Mouse (Mus musculus): ENCODE results near the gene Synrg. TPM values are rescaled to one million over a fixed set of nuclear protein-coding genes. Genes with fewer than 3 reads are reported as not detected.

The Synrg gene
- total and polyA plus RNA-seq, 2 experiments = 6.5 to 9.1 TPM

GRCm38 (mm10) chr11:84067720-84068190 lies 103.5 kb downstream of the Synrg start:
- TF ChIP-seq CTCF (IDR thresholded peaks at IDR 0.05; ENCODE audit: low read depth, low read length) = no peak
- TF ChIP-seq POLR2A (IDR thresholded peaks at IDR 0.05; ENCODE audit: extremely low read depth, insufficient read depth, low read length) = no peak
- no peaks in the 10 kb centered on the region for H3K79me2 ChIP-seq (ENCODE audit: control insufficient read depth, insufficient read depth, low read length)

DNA sequence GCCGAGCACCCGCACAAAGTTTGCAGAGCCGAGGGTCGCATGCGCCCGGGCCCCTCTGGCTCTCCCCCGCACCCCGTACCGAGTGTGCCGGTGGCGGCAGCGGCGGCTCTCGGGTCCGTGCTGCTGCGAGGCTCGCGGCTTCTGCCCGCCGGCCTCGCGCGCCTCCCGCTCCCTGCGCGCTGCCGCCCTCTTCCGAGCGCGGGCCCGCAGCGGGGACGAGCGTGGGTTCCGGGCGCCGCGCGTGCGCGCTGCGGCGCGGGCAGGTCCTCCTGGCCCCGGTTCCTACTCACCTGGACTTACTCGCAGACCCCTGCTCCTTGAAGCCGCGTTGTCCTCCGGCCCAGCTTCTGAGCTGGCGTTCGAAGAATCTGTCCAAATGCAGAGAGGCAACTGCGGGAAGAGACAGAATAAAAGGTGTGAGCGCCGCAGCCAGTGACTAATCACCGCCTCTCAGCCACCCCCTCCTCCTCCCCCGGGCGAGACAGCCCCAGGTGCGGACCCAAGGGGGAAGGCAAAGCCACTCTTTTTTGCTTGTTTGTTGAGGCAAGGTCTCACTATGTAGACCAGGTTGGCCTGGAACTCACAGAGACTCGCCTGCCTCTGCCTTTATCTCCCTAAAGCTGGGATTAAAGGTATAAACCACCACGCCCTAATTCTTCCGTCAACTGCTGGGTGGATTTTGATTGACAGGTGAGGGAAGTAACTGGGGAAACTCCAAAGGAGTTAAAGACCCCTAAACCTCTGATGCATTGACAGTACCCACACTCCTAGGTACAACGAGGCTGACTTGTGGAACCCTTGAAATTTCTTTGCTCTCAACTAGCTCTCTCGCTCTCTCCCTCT lies 104.2 kb downstream of the Synrg start:
- no peaks in the 10 kb centered on the region for H3K36me3 ChIP-seq (ENCODE audit: control insufficient read depth, insufficient read depth, low read length)
- peak; percentile 23 for DNase-seq (ENCODE audit: extremely low read depth, low read depth, low spot score)
- peaks cover 5% of the 10 kb centered on the region; the same call in 1 of the 2 replicates for H3K4me1 ChIP-seq (ENCODE audit: control insufficient read depth, insufficient read depth, low read length)
- H3K27me3 ChIP-seq (ENCODE audit: control insufficient read depth, insufficient read depth, low read length) = no peaks in the 10 kb centered on the region; the same call in 1 of the 2 replicates
- WGBS = 3% methylated on average over 61 of the region's 63 CpGs
- H3K4me3 ChIP-seq (ENCODE audit: insufficient read depth, low read depth, low read length) = peak overlapping the region; percentile 70
- no peak for TF ChIP-seq POLR2A (IDR thresholded peaks at IDR 0.05; ENCODE audit: extremely low read depth, insufficient read depth, low read length)
- TF ChIP-seq CTCF (IDR thresholded peaks at IDR 0.05; ENCODE audit: low read depth, low read length) = no peak
- H3K27ac ChIP-seq (replicated peaks; ENCODE audit: insufficient read depth, low read depth, low read length) = no peak overlapping the region
- no peaks in the 10 kb centered on the region for H3K79me2 ChIP-seq (ENCODE audit: control insufficient read depth, insufficient read depth, low read length)
- H3K9ac ChIP-seq (ENCODE audit: low read depth, low read length) = peak overlapping the region; percentile 78

More at GRCm38 (mm10) chr11:84067720-84068190, 103.5 kb downstream of the Synrg start:
- Histone ChIP-seq H3K27ac (replicated peaks; ENCODE audit: insufficient read depth, low read depth, low read length) (no peak overlapping the region), H3K27me3 (ENCODE audit: control insufficient read depth, insufficient read depth, low read length) (no peaks in the 10 kb centered on the region; the same call in 1 of the 2 replicates), H3K9ac (ENCODE audit: low read depth, low read length) (peak overlapping the region; percentile 78), H3K4me1 (ENCODE audit: control insufficient read depth, insufficient read depth, low read length) (peaks cover 5% of the 10 kb centered on the region; the same call in 1 of the 2 replicates), H3K4me3 (ENCODE audit: insufficient read depth, low read depth, low read length) (peak overlapping the region; percentile 70), H3K36me3 (ENCODE audit: control insufficient read depth, insufficient read depth, low read length) (no peaks in the 10 kb centered on the region)
- 7% methylated on average over 21 of the region's 21 CpGs for WGBS
- no peak for DNase-seq (ENCODE audit: extremely low read depth, low read depth, low spot score)

- no peak within 1 kb of the TSS for H3K27ac ChIP-seq (replicated peaks; ENCODE audit: insufficient read depth, low read depth, low read length)
- H3K79me2 ChIP-seq (ENCODE audit: control insufficient read depth, insufficient read depth, low read length) = no peaks in the 10 kb centered on the region
- H3K27me3 ChIP-seq (ENCODE audit: control insufficient read depth, insufficient read depth, low read length) = no peaks in the 10 kb centered on the region; the same call in 1 of the 2 replicates
- peaks cover 5% of the 10 kb centered on the region; the same call in 1 of the 2 replicates for H3K4me1 ChIP-seq (ENCODE audit: control insufficient read depth, insufficient read depth, low read length)
- no peak for DNase-seq (ENCODE audit: extremely low read depth, low read depth, low spot score)
- WGBS = 42% methylated on average over 11 of the region's 11 CpGs
- peak within 1 kb of the TSS; percentile 70 for H3K4me3 ChIP-seq (ENCODE audit: insufficient read depth, low read depth, low read length)
- TF ChIP-seq POLR2A (IDR thresholded peaks at IDR 0.05; ENCODE audit: extremely low read depth, insufficient read depth, low read length) (no peak), CTCF (IDR thresholded peaks at IDR 0.05; ENCODE audit: low read depth, low read length) (no peak)
- no peaks in the 10 kb centered on the region for H3K36me3 ChIP-seq (ENCODE audit: control insufficient read depth, insufficient read depth, low read length)
- H3K9ac ChIP-seq (ENCODE audit: low read depth, low read length) = peak within 1 kb of the TSS; percentile 78
These were observed 104.8 kb downstream of the Synrg start, which contains the start of gene Dusp14 for GRCm38 (mm10) chr11:84069034-84069370. Dusp14 (minus strand) TSS chr11:84069261.

DNA sequence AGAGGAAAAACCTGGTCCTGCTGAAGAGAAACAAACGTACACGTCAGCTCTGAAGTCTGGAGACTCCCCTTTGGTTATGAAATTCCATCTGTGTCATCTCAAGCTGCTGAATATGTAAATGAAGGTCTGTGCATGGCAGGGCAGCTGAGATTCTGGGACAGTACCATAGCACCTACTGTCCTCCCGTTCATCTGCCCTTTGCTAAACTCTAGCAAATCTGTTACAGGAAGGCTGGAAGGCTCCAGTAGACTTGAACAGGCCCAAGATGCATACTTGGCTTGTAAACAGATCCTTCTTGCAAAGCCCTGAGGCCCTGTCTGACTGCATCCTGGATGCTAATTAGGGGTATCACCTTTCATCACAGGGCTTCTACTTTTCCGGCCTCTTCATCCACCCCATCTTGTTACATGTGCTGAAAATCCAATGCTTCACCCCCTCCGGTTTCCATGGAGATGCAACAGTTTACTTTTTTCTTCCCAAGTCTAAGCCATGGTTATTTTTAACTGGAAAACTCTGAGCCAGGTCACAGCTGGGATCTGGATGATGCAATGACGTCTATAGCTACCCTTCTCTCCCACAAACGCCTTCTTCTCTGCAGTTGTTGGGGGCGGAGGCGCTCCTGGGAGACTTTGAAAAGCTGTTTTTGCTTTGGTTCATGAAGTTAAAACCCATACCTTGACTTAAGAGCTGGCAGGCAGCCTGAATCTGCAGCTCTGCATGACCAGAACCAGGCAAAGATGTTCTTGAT lies 108.8 kb downstream of the Synrg start:
- H3K4me1 ChIP-seq (ENCODE audit: control insufficient read depth, insufficient read depth, low read length) = no peaks in the 10 kb centered on the region; the same call in 1 of the 2 replicates
- WGBS = 42% methylated on average over 9 of the region's 9 CpGs
- H3K4me3 ChIP-seq (ENCODE audit: insufficient read depth, low read depth, low read length) = no peak overlapping the region
- DNase-seq (ENCODE audit: extremely low read depth, low read depth, low spot score) = no peak
- H3K9ac ChIP-seq (ENCODE audit: low read depth, low read length) = no peak overlapping the region
- TF ChIP-seq POLR2A (IDR thresholded peaks at IDR 0.05; ENCODE audit: extremely low read depth, insufficient read depth, low read length) = no peak
- no peak for TF ChIP-seq CTCF (IDR thresholded peaks at IDR 0.05; ENCODE audit: low read depth, low read length)
- H3K27me3 ChIP-seq (ENCODE audit: control insufficient read depth, insufficient read depth, low read length) = no peaks in the 10 kb centered on the region
- no peaks in the 10 kb centered on the region for H3K36me3 ChIP-seq (ENCODE audit: control insufficient read depth, insufficient read depth, low read length)
- H3K27ac ChIP-seq (replicated peaks; ENCODE audit: insufficient read depth, low read depth, low read length) = no peak overlapping the region
- no peaks in the 10 kb centered on the region for H3K79me2 ChIP-seq (ENCODE audit: control insufficient read depth, insufficient read depth, low read length)

GRCm38 (mm10) chr11:84073816-84074764 lies 109.9 kb downstream of the Synrg start:
- TF ChIP-seq POLR2A (IDR thresholded peaks at IDR 0.05; ENCODE audit: extremely low read depth, insufficient read depth, low read length) (no peak), CTCF (IDR thresholded peaks at IDR 0.05; ENCODE audit: low read depth, low read length) (no peak)
- 48% methylated on average over 7 of the region's 7 CpGs for WGBS
- Histone ChIP-seq H3K36me3 (ENCODE audit: control insufficient read depth, insufficient read depth, low read length) (peaks cover 4% of the 10 kb centered on the region; the same call in 1 of the 2 replicates), H3K4me3 (ENCODE audit: insufficient read depth, low read depth, low read length) (no peak overlapping the region), H3K9ac (ENCODE audit: low read depth, low read length) (no peak overlapping the region), H3K4me1 (ENCODE audit: control insufficient read depth, insufficient read depth, low read length) (no peaks in the 10 kb centered on the region; the same call in 1 of the 2 replicates), H3K27me3 (ENCODE audit: control insufficient read depth, insufficient read depth, low read length) (no peaks in the 10 kb centered on the region), H3K79me2 (ENCODE audit: control insufficient read depth, insufficient read depth, low read length) (no peaks in the 10 kb centered on the region), H3K27ac (replicated peaks; ENCODE audit: insufficient read depth, low read depth, low read length) (no peak overlapping the region)
- DNase-seq (ENCODE audit: extremely low read depth, low read depth, low spot score) = no peak

Measured in liver, adult 2 months (tissue).